Mouse (Mus musculus) CH12.LX (cell line): ENCODE data around the gene Cbx4. TPM values are rescaled to one million over a fixed set of nuclear protein-coding genes. Genes with fewer than 3 reads are reported as not detected.

Experiments
- DNase-seq: peaks from one replicate; pipeline ENCODE4 v3.0.0-alpha.2; 2013; ENCODE audit errors: extremely low read depth
- H3K27ac ChIP-seq: 2 replicates; pipeline ENCODE4 v1.5.1; 2012; ENCODE audit warnings: low read depth, mild to moderate bottlenecking, control low read depth, moderate library complexity; ENCODE audit not compliant: insufficient read depth
- H3K27me3 ChIP-seq: replicated peaks from 2 replicates; pipeline ENCODE3; 2012; ENCODE audit warnings: inconsistent platforms
- H3K36me3 ChIP-seq, 2 experiments: replicated peaks in 1 of 2; 2 replicates each; pipeline versions ENCODE3 to v1.6.1; 2012; ENCODE audit warnings: inconsistent platforms in 1 of 2, low read length in 1 of 2, mild to moderate bottlenecking in 1 of 2, mixed read lengths in 1 of 2, moderate library complexity in 1 of 2; ENCODE audit not compliant: control insufficient read depth in 1 of 2, insufficient read depth in 1 of 2
- H3K4me1 ChIP-seq, 2 experiments: 2 replicates each; pipeline ENCODE4 v1.6.1; 2012; ENCODE audit warnings: inconsistent platforms in 1 of 2, moderate library complexity in 1 of 2; ENCODE audit not compliant: insufficient read depth in 2 of 2, control insufficient read depth in 1 of 2
- H3K4me2 ChIP-seq: 2 replicates; pipeline ENCODE4 v1.6.1; 2012; ENCODE audit warnings: low read depth, mild to moderate bottlenecking, control low read depth; ENCODE audit not compliant: poor library complexity, insufficient read depth, severe bottlenecking
- H3K4me3 ChIP-seq, 3 experiments: fragments of 150-350 bp in 1 of 3; sonication (generic) in 1 of 3; replicated peaks in 1 of 3; 2 replicates each; pipeline versions ENCODE3 to v1.5.1; 2011 to 2012; ENCODE audit warnings: low read depth in 2 of 3, low read length in 2 of 3, mild to moderate bottlenecking in 2 of 3, moderate library complexity in 2 of 3, control low read depth in 1 of 3, improper control_type of control experiment in 1 of 3, inconsistent platforms in 1 of 3, mixed read lengths in 1 of 3; ENCODE audit not compliant: poor library complexity in 1 of 3
- H3K79me2 ChIP-seq: replicated peaks from 2 replicates; pipeline ENCODE4 v1.6.1; 2012; ENCODE audit warnings: mild to moderate bottlenecking, moderate library complexity; ENCODE audit not compliant: control insufficient read depth, poor library complexity, insufficient read depth, severe bottlenecking; ENCODE audit errors: extremely low read depth
- H3K9ac ChIP-seq: 2 replicates; pipeline ENCODE4 v1.6.1; 2012; ENCODE audit warnings: low read depth, mild to moderate bottlenecking, control low read depth, moderate library complexity; ENCODE audit not compliant: insufficient read depth
- H3K9me3 ChIP-seq: replicated peaks from 2 replicates; pipeline ENCODE3; 2012; ENCODE audit warnings: low read length, inconsistent platforms, mixed read lengths
- CHD1 ChIP-seq: IDR thresholded peaks from 2 replicates; pipeline ENCODE4 v1.6.1; 2012; ENCODE audit warnings: low read depth, low read length, improper control_type of control experiment, inconsistent platforms
- CHD2 ChIP-seq: IDR thresholded peaks from 2 replicates; pipeline ENCODE4 v1.6.1; 2011; ENCODE audit warnings: low read length, improper control_type of control experiment
- CTCF ChIP-seq, 2 experiments: IDR thresholded peaks in 1 of 2; conservative IDR thresholded peaks in 1 of 2; 2 replicates each; pipeline ENCODE4 v1.5.1; 2011 to 2012; ENCODE audit warnings: low read depth in 2 of 2, low read length in 2 of 2, improper control_type of control experiment in 1 of 2, inconsistent platforms in 1 of 2, mild to moderate bottlenecking in 1 of 2, moderate library complexity in 1 of 2
- ELF1 ChIP-seq: IDR thresholded peaks from 2 replicates; pipeline ENCODE4 v1.6.1; 2014; ENCODE audit warnings: low read depth, mild to moderate bottlenecking, inconsistent platforms, low read length, improper control_type of control experiment
- EP300 ChIP-seq: IDR thresholded peaks from 2 replicates; pipeline ENCODE4 v1.6.1; 2011; ENCODE audit warnings: low read length, improper control_type of control experiment
- ETS1 ChIP-seq: conservative IDR thresholded peaks from 2 replicates; pipeline ENCODE4 v1.6.1; 2012; ENCODE audit warnings: low read depth, mild to moderate bottlenecking, inconsistent platforms, low read length, improper control_type of control experiment, moderate library complexity
- HCFC1 ChIP-seq: IDR thresholded peaks from 2 replicates; pipeline ENCODE4 v1.6.1; 2012; ENCODE audit warnings: low read depth, mild to moderate bottlenecking, inconsistent platforms, low read length, improper control_type of control experiment
- JUND ChIP-seq: conservative IDR thresholded peaks from 2 replicates; pipeline ENCODE4 v1.6.1; 2011; ENCODE audit warnings: low read depth, low read length, improper control_type of control experiment
- KAT2A ChIP-seq: IDR thresholded peaks from 2 replicates; pipeline ENCODE4 v1.6.1; 2012; ENCODE audit warnings: low read length, improper control_type of control experiment, inconsistent platforms; ENCODE audit not compliant: insufficient replicate concordance
- MAFK ChIP-seq: IDR thresholded peaks from 2 replicates; pipeline ENCODE4 v1.6.1; 2011; ENCODE audit warnings: low read length, improper control_type of control experiment; ENCODE audit not compliant: insufficient replicate concordance
- MAX ChIP-seq: IDR thresholded peaks from 2 replicates; pipeline ENCODE4 v1.6.1; 2011; ENCODE audit warnings: low read length, improper control_type of control experiment
- MXI1 ChIP-seq: IDR thresholded peaks from 2 replicates; pipeline ENCODE4 v1.6.1; 2011; ENCODE audit warnings: mild to moderate bottlenecking, low read depth, low read length, improper control_type of control experiment
- NELFE ChIP-seq: IDR thresholded peaks from 2 replicates; pipeline ENCODE4 v1.6.1; 2011; ENCODE audit warnings: low read depth, low read length, improper control_type of control experiment
- POLR2A ChIP-seq: IDR thresholded peaks from 2 replicates; pipeline ENCODE4 v1.6.1; 2011; ENCODE audit warnings: low read depth, mild to moderate bottlenecking, improper control_type of control experiment, low read length
- POLR2AphosphoS2 ChIP-seq: IDR thresholded peaks from 2 replicates; pipeline ENCODE4 v1.6.1; 2011; ENCODE audit warnings: low read depth, low read length, improper control_type of control experiment
- RCOR1 ChIP-seq: conservative IDR thresholded peaks from 2 replicates; pipeline ENCODE4 v1.6.1; 2012; ENCODE audit warnings: low read depth, mild to moderate bottlenecking, inconsistent platforms, low read length, improper control_type of control experiment
- SIN3A ChIP-seq: IDR thresholded peaks from 2 replicates; pipeline ENCODE4 v1.6.1; 2012; ENCODE audit warnings: low read length, improper control_type of control experiment, inconsistent platforms
- SMC3 ChIP-seq: IDR thresholded peaks from 2 replicates; pipeline ENCODE4 v1.6.1; 2011; ENCODE audit warnings: low read depth, low read length, improper control_type of control experiment
- USF2 ChIP-seq: conservative IDR thresholded peaks from 2 replicates; pipeline ENCODE4 v1.6.1; 2011; ENCODE audit warnings: low read depth, low read length, improper control_type of control experiment
- ZKSCAN1 ChIP-seq: IDR thresholded peaks from 2 replicates; pipeline ENCODE4 v1.6.1; 2012; ENCODE audit warnings: low read depth, inconsistent platforms, low read length, improper control_type of control experiment, borderline replicate concordance
- dilution Hi-C: fragments of 300-500 bp; cut with MboI; formaldehyde crosslinking; loops from 2 replicates; pipeline ENCODE4 v1.14.3; 2020; ENCODE audit warnings: low sequenced_read_pairs; ENCODE audit not compliant: extremely low pct_unique_long_range_greater_than_20kb, extremely low pct_ligation_motif_present
- in situ Hi-C: fragments of 300-500 bp; cut with MboI; formaldehyde crosslinking; loops from 3 replicates; pipeline ENCODE4 v1.14.3; 2019; ENCODE audit warnings: low sequenced_read_pairs, low pct_ligation_motif_present, low pct_unique_long_range_greater_than_20kb, mixed read lengths
- polyA plus RNA-seq: library from polyadenylated mRNA; unstranded; fragments of >175 nt; gene quantifications from 2 replicates; pipeline ENCODE4 v1.2.1, GENCODE M21; 2012; ENCODE audit warnings: low read depth; ENCODE audit not compliant: insufficient read length
- total RNA-seq, 2 experiments: library from RNA; depleted of rRNA; stranded (reverse); fragments of 300-350 nt in 1 of 2; fragments of >200 nt in 1 of 2; gene quantifications; 2 replicates each; pipeline ENCODE4 v1.2.3; 2012 to 2014

The Cbx4 gene
- total and polyA plus RNA-seq, 3 experiments = 15.0 to 40.4 (median 26.0) TPM

DNA sequence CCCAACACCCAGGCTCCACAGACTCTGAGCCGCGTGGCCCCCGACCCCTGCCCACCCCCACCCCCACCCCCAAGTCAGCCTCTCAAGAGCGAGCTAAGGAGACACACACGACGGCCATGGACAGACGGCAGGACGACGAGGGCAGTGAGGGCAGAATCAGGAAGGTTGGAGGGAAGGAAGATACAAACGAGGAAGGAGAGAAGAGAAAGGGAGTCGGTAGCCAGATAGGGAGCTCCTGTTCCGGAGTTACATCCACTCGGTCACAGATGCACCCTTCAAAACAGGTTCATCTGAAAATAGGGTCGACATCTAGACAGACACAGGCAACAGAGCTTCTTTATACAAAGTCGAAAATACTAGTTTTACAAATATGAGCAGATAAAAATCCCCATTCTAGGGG is 49.6 kb downstream of the Cbx4 start:
- no peak overlapping the region for H3K27ac ChIP-seq
- peaks cover 12 to 49% of the 10 kb centered on the region in 2 experiments for H3K4me1 ChIP-seq
- H3K9ac ChIP-seq = no peak overlapping the region
- in situ Hi-C loops (no loop called here), dilution Hi-C loops (no loop called here)
- H3K27me3 ChIP-seq = peaks cover 4% of the 10 kb centered on the region
- no peak for DNase-seq
- no peak overlapping the region for H3K4me3 ChIP-seq
- H3K9me3 ChIP-seq = peaks cover 5% of the 10 kb centered on the region
- no peak overlapping the region for H3K4me2 ChIP-seq
- H3K79me2 ChIP-seq = no peaks in the 10 kb centered on the region; the same call in none of the 2 replicates
- TF ChIP-seq ELF1 = no peak
- peaks cover 15 to 27% of the 10 kb centered on the region in 2 experiments for H3K36me3 ChIP-seq

DNA sequence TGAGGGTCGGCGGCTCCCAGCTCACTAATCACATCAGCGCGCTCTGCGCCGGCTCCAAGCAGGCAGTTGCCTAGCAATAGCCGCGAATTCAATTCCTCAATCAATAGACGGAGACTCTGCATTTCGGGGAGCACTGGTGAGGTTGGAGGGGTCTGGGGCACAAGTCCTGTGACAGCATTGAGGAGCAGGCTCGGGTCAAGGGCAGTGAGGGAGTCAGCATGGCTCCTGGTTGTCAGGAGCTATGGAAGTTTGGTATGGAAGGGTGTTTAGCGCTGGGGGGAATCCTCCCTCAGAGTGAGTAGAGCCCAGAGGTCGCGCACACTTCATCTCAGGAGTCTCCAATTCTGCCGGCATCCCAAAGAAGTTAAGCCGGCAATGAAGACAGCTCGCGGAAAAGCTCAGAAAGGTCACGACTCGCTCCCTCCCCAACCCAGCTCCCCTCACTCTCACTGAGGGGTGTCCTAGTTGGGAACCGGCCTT is 50.3 kb downstream of the Cbx4 start:
- H3K36me3 ChIP-seq = peaks cover 15 to 28% of the 10 kb centered on the region in 2 experiments
- TF ChIP-seq CTCF (conservative IDR thresholded peaks at IDR 0.05 in 1 of 2, IDR thresholded peaks at IDR 0.05 in 1 of 2; ENCODE audit: low read depth in 2 of 2, low read length in 2 of 2) = no peak
- TF ChIP-seq SMC3 = no peak
- TF ChIP-seq USF2 = no peak
- no peak for TF ChIP-seq KAT2A
- TF ChIP-seq EP300 = no peak
- TF ChIP-seq MXI1 = no peak
- no peak for TF ChIP-seq MAFK
- no peak for TF ChIP-seq ELF1
- no peak for TF ChIP-seq CHD1
- no peak for TF ChIP-seq ETS1
- TF ChIP-seq NELFE = no peak
- TF ChIP-seq MAX = no peak
- TF ChIP-seq CHD2 = no peak
- TF ChIP-seq POLR2AphosphoS2 = no peak
- no peak for TF ChIP-seq RCOR1
- TF ChIP-seq POLR2A = no peak
- TF ChIP-seq JUND = no peak
- no peak for TF ChIP-seq ZKSCAN1
- no peak for TF ChIP-seq SIN3A
- TF ChIP-seq HCFC1 = no peak
- dilution Hi-C loops (no loop called here), in situ Hi-C loops (no loop called here)
- H3K4me1 ChIP-seq = peaks cover 12 to 46% of the 10 kb centered on the region in 2 experiments
- no peak overlapping the region for H3K9ac ChIP-seq
- H3K79me2 ChIP-seq = no peaks in the 10 kb centered on the region; the same call in none of the 2 replicates
- DNase-seq = no peak
- no peak overlapping the region for H3K4me3 ChIP-seq
- H3K4me2 ChIP-seq = no peak overlapping the region
- H3K27ac ChIP-seq = no peak overlapping the region
- H3K27me3 ChIP-seq = peaks cover 2% of the 10 kb centered on the region
- peaks cover 5% of the 10 kb centered on the region for H3K9me3 ChIP-seq
